Mouse (Mus musculus) spleen, adult 2 months (tissue): Measurements from ENCODE around the gene Duxbl3.
"Not testable (repeated sequence)": the region's sequence is repeated elsewhere in the genome, so short reads cannot be mapped to it uniquely, and the experiment has no call there.

Experiments used
- CTCF ChIP-seq: fragments of 200-500 bp; IDR thresholded peaks from 2 replicates; pipeline ENCODE4 v1.5.1; 2011; ENCODE audit warnings: mild to moderate bottlenecking, inconsistent platforms; ENCODE audit not compliant: insufficient read depth, insufficient read length, insufficient replicate concordance; ENCODE audit errors: extremely low read depth
- POLR2A ChIP-seq: fragments of 200-500 bp; IDR thresholded peaks from 2 replicates; pipeline ENCODE4 v1.6.1; 2011; ENCODE audit warnings: low read depth, low read length, inconsistent platforms

GRCm38 (mm10) chr14:26257756-26258617 lies at the start of gene Duxbl3:
- not testable (repeated sequence) for TF ChIP-seq CTCF, POLR2A
